Mouse (Mus musculus): ENCODE data around the gene Ltbp1. TPM values are rescaled to one million over a fixed set of nuclear protein-coding genes. Genes with fewer than 3 reads are reported as not detected.
A peak's percentile ranks its signal among the peaks of the same experiment; 100 is the strongest.

The Ltbp1 gene
- polyA plus RNA-seq, 1 experiment from 2014 or later = 30.2 TPM

DNA sequence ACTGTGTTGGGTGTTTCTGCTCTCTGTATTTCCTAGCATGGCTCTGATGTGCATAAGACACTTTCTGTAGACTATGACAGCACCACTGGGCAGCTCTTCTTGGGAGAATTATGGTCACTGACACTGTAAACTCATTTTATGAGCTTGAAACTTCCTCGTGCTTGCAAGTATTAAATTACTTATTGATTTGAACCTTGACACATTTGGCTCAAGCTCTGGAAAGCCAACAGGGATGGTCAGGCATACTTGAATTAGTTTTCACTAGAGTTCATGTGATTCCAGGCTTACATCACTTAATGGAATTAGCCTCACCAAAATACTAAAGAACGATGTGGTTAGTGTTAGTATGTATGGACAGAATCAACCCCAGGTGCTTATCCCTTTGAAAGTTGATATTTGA is 76.0 kb downstream of the Ltbp1 start:
- H3K27me3 ChIP-seq (ENCODE audit: insufficient read depth, low read length) = no peaks in the 10 kb centered on the region
- H3K36me3 ChIP-seq (ENCODE audit: insufficient read depth, low read length) = no peaks in the 10 kb centered on the region
- no peak for ATAC-seq (replicated peaks; ENCODE audit: low FRiP score, low read depth)
- H3K27ac ChIP-seq = no peak overlapping the region
- no peaks in the 10 kb centered on the region for H3K4me1 ChIP-seq (replicated peaks; ENCODE audit: insufficient read depth, low read length)
- DNase-seq (ENCODE audit: low spot score) = no peak
- no peak for TF ChIP-seq CTCF (IDR thresholded peaks at IDR 0.05; ENCODE audit: low read depth)
- H3K4me3 ChIP-seq (replicated peaks; ENCODE audit: low read depth, low read length) = no peak overlapping the region
- WGBS = 31% methylated on average over 2 of the region's 2 CpGs
- no peak overlapping the region for H3K9ac ChIP-seq (ENCODE audit: low read depth, low read length)
- H3K9me3 ChIP-seq (replicated peaks; ENCODE audit: low read length) = no peaks in the 10 kb centered on the region
- H3K4me2 ChIP-seq (ENCODE audit: low read length) = no peak overlapping the region

DNA sequence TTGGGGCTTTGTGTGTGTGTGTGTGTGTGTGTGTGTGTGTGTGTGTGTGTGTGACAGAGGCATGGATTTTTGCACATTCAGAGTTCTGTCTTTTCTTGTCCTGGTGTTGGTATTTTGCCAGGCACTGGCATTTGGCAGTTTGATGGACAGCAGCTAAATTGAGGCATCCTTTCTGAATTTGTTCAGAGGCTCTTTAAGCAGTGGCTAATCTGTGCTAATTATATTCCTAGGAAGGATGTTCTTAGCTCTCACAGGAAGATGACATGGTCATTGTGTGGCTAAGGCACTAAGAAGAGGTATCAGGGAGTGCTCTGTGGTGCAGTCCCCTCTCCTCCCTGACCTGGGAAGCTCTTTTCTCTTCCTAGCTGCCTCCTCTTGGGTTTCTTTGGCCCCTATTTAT is 77.1 kb downstream of the Ltbp1 start:
- H3K27ac ChIP-seq = no peak overlapping the region
- H3K4me2 ChIP-seq (ENCODE audit: low read length) = no peak overlapping the region
- no peak for TF ChIP-seq CTCF (IDR thresholded peaks at IDR 0.05; ENCODE audit: low read depth)
- no peaks in the 10 kb centered on the region for H3K9me3 ChIP-seq (replicated peaks; ENCODE audit: low read length)
- no peaks in the 10 kb centered on the region for H3K4me1 ChIP-seq (replicated peaks; ENCODE audit: insufficient read depth, low read length)
- H3K9ac ChIP-seq (ENCODE audit: low read depth, low read length) = no peak overlapping the region
- H3K27me3 ChIP-seq (ENCODE audit: insufficient read depth, low read length) = no peaks in the 10 kb centered on the region
- no peak for DNase-seq (ENCODE audit: low spot score)
- H3K36me3 ChIP-seq (ENCODE audit: insufficient read depth, low read length) = no peaks in the 10 kb centered on the region
- ATAC-seq (replicated peaks; ENCODE audit: low FRiP score, low read depth) = no peak
- no peak overlapping the region for H3K4me3 ChIP-seq (replicated peaks; ENCODE audit: low read depth, low read length)

DNA sequence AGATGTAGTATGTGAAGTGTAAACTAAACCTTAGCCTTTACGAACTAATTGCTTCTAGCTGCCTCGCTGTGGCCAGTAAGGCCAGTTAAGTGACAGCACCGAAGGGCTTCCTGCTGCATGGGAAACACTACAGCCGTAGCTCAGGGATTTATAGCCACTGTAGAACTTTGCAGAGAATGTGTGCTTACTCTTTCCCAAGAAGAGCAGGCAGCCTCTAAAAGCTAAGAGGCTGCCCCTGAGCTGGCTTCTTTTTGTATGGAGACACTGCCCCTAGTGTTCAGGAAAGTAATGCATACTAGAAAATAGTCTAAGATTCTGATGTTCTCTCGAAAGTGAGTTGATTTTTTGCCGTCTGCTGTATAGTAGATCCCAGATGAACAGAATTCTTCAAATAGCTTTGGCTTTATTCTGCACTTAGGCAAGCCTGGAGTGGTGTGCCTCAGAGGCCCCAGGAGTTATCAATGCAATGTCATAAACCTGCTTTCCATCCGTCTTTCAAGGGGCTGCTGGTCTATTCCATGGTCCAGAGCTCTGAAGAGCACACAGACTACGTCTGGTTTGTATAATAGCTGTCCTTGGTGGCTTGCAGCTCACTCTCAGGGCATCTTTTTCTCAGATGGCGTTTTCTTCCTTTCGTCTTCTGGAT is 82.1 kb downstream of the Ltbp1 start:
- no peak overlapping the region for H3K4me2 ChIP-seq (ENCODE audit: low read length)
- H3K27me3 ChIP-seq (ENCODE audit: insufficient read depth, low read length) = no peaks in the 10 kb centered on the region
- WGBS = 31% methylated on average over 10 of the region's 10 CpGs
- H3K36me3 ChIP-seq (ENCODE audit: insufficient read depth, low read length) = no peaks in the 10 kb centered on the region
- DNase-seq (ENCODE audit: low spot score) = peak; percentile 94
- peak; percentile 83 for TF ChIP-seq CTCF (IDR thresholded peaks at IDR 0.05; ENCODE audit: low read depth)
- ATAC-seq (replicated peaks; ENCODE audit: low FRiP score, low read depth) = no peak; the same call in 1 of the 2 replicates
- H3K4me3 ChIP-seq (replicated peaks; ENCODE audit: low read depth, low read length) = no peak overlapping the region
- no peak overlapping the region for H3K9ac ChIP-seq (ENCODE audit: low read depth, low read length)
- H3K27ac ChIP-seq = no peak overlapping the region
- H3K4me1 ChIP-seq (replicated peaks; ENCODE audit: insufficient read depth, low read length) = no peaks in the 10 kb centered on the region
- H3K9me3 ChIP-seq (replicated peaks; ENCODE audit: low read length) = no peaks in the 10 kb centered on the region

DNA sequence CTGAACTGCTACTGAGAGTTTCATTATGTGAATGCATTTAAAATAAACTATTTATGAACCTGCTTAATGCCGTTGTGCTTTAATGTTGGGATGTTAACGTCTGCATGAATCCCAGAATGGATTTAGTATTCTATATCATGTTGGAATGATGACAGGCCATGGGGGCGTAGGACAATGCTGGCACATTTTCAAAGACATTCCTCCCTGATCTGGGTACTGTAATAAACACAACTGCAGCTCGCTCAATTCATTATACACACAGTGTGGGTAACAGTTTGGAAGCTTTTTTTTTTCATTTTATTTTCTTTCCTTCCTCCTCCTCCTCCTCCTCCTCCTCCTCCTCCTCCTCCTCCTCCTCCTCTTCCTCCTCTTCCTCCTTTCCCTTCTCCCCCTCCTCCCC is 82.9 kb downstream of the Ltbp1 start:
- Histone ChIP-seq H3K27ac (no peak overlapping the region), H3K9me3 (replicated peaks; ENCODE audit: low read length) (no peaks in the 10 kb centered on the region), H3K36me3 (ENCODE audit: insufficient read depth, low read length) (no peaks in the 10 kb centered on the region), H3K27me3 (ENCODE audit: insufficient read depth, low read length) (no peaks in the 10 kb centered on the region), H3K9ac (ENCODE audit: low read depth, low read length) (no peak overlapping the region), H3K4me3 (replicated peaks; ENCODE audit: low read depth, low read length) (no peak overlapping the region), H3K4me1 (replicated peaks; ENCODE audit: insufficient read depth, low read length) (no peaks in the 10 kb centered on the region), H3K4me2 (ENCODE audit: low read length) (no peak overlapping the region)
- ATAC-seq (replicated peaks; ENCODE audit: low FRiP score, low read depth) (no peak), DNase-seq (ENCODE audit: low spot score) (no peak)
- WGBS = 64% methylated on average over 4 of the region's 4 CpGs
- TF ChIP-seq CTCF (IDR thresholded peaks at IDR 0.05; ENCODE audit: low read depth) = no peak

DNA sequence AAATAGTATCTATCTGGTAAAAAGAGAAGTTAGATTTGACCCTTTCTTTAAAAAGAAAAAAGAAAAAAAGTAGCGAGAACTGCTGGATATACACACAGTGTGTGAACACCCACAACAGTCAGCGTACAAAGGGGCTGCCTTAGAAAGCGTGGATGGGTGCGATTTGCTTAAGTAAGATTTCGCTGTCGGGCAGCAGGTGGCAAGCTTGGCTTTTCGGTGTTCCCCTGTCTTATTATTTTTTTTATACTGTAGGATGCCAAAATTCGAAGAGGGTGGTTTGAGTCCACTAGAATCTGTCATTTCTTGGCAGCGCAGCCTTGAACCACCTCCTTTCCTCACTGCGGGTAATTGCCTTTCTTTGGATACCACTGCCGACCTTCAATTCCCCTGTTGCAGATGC is 83.4 kb downstream of the Ltbp1 start:
- WGBS = 83% methylated on average over 11 of the region's 11 CpGs
- H3K4me1 ChIP-seq (replicated peaks; ENCODE audit: insufficient read depth, low read length) = no peaks in the 10 kb centered on the region
- H3K36me3 ChIP-seq (ENCODE audit: insufficient read depth, low read length) = no peaks in the 10 kb centered on the region
- H3K27me3 ChIP-seq (ENCODE audit: insufficient read depth, low read length) = no peaks in the 10 kb centered on the region
- H3K27ac ChIP-seq = no peak overlapping the region
- H3K4me2 ChIP-seq (ENCODE audit: low read length) = no peak overlapping the region
- H3K4me3 ChIP-seq (replicated peaks; ENCODE audit: low read depth, low read length) = no peak overlapping the region
- H3K9me3 ChIP-seq (replicated peaks; ENCODE audit: low read length) = no peaks in the 10 kb centered on the region
- peak; percentile 47 for TF ChIP-seq CTCF (IDR thresholded peaks at IDR 0.05; ENCODE audit: low read depth)
- DNase-seq (ENCODE audit: low spot score) = no peak
- ATAC-seq (replicated peaks; ENCODE audit: low FRiP score, low read depth) = no peak
- no peak overlapping the region for H3K9ac ChIP-seq (ENCODE audit: low read depth, low read length)

DNA sequence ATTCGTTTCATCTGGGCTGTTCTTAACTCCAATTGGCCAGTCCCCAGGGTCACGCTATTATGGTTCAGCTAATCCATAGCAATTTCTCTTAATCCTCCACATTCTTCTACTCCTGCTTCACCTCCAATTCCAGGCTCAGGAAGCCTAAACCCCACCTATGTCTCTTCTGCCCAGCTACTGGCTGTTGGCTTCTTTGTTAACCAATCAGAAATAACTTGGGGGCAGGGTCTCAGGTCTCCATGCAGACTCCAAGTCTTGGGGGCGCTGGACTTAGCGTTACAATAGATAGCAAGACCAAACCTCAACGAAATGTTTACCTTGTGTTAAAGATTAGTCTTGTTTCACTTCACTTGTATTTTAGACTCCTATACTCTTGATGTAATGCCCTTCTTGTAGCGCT is 85.2 kb downstream of the Ltbp1 start:
- Histone ChIP-seq H3K27me3 (ENCODE audit: insufficient read depth, low read length) (no peaks in the 10 kb centered on the region), H3K27ac (no peak overlapping the region), H3K4me2 (ENCODE audit: low read length) (no peak overlapping the region), H3K9me3 (replicated peaks; ENCODE audit: low read length) (no peaks in the 10 kb centered on the region), H3K36me3 (ENCODE audit: insufficient read depth, low read length) (no peaks in the 10 kb centered on the region), H3K4me3 (replicated peaks; ENCODE audit: low read depth, low read length) (no peak overlapping the region), H3K4me1 (replicated peaks; ENCODE audit: insufficient read depth, low read length) (no peaks in the 10 kb centered on the region), H3K9ac (ENCODE audit: low read depth, low read length) (no peak overlapping the region)
- DNase-seq (ENCODE audit: low spot score) (no peak), ATAC-seq (replicated peaks; ENCODE audit: low FRiP score, low read depth) (no peak)
- no peak for TF ChIP-seq CTCF (IDR thresholded peaks at IDR 0.05; ENCODE audit: low read depth)
- 91% methylated on average over 6 of the region's 6 CpGs for WGBS

DNA sequence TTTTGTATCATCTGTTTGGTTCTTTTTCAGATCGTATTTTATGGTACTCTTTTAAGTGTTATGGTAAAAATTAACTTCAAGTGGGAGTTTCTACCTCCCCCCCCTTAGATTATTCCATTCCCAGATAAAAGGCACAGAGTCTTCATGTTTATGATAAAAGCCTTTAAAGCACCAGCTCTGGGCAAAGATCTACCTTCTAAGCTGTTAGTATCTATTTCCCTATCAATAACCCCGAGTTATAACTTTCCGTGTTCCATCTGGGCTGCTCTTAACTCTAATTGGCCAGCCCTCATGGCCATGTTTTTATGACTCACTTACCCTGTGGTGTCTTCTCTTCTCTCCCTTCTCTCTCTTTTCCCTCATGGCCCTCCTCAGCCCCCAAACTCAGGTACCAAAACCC is 88.2 kb downstream of the Ltbp1 start:
- ATAC-seq (replicated peaks; ENCODE audit: low FRiP score, low read depth) (no peak), DNase-seq (ENCODE audit: low spot score) (no peak)
- no peaks in the 10 kb centered on the region for H3K4me1 ChIP-seq (replicated peaks; ENCODE audit: insufficient read depth, low read length)
- no peaks in the 10 kb centered on the region for H3K9me3 ChIP-seq (replicated peaks; ENCODE audit: low read length)
- no peak overlapping the region for H3K27ac ChIP-seq
- H3K27me3 ChIP-seq (ENCODE audit: insufficient read depth, low read length) = no peaks in the 10 kb centered on the region
- 75% methylated on average over 3 of the region's 3 CpGs for WGBS
- no peak overlapping the region for H3K4me2 ChIP-seq (ENCODE audit: low read length)
- no peaks in the 10 kb centered on the region for H3K36me3 ChIP-seq (ENCODE audit: insufficient read depth, low read length)
- TF ChIP-seq CTCF (IDR thresholded peaks at IDR 0.05; ENCODE audit: low read depth) = no peak
- no peak overlapping the region for H3K4me3 ChIP-seq (replicated peaks; ENCODE audit: low read depth, low read length)
- H3K9ac ChIP-seq (ENCODE audit: low read depth, low read length) = no peak overlapping the region
